In genomic region chr8:125740655-125741054, GRCm38 (mm10) we compare ENCODE assay signal across 17 mouse cellular contexts.
"Had no signal": no experiment of that assay in that cellular context is flagged by ENCODE, and none has a peak within 500 bp of the region (broad histone marks: within the 10 kb centered on the region; RNA-seq: fewer than 3 reads in every experiment).

No protein-coding gene starts in this region.

- H3K4me3 ChIP-seq: midbrain, embryonic 10.5 days; midbrain, embryonic 12.5 days; myocyte; neural tube, embryonic 13.5 days; neural tube, embryonic 15.5 days; stomach, embryonic 15.5 days had no signal

- H3K36me3 ChIP-seq: midbrain, embryonic 10.5 days; midbrain, embryonic 12.5 days; neural tube, embryonic 13.5 days; neural tube, embryonic 15.5 days; stomach, embryonic 15.5 days had no signal

- H3K9ac ChIP-seq: lung, embryonic 14.5 days; midbrain, embryonic 12.5 days; neural tube, embryonic 13.5 days; neural tube, embryonic 15.5 days; stomach, embryonic 15.5 days had no signal

- DNase-seq: lung, adult 18-20 months; lung, embryonic 14.5 days; lung, postnatal 10 days; lung, postnatal 4 days; midbrain, embryonic 14.5 days; right cerebral cortex, adult 18-20 months; right cerebral cortex, postnatal 25 days; right cerebral cortex, postnatal 4 days; spleen, adult 18-20 months had no signal

- ATAC-seq: midbrain, embryonic 16.5 days had no signal

- H3K4me1 ChIP-seq: midbrain, embryonic 12.5 days; neural tube, embryonic 15.5 days; stomach, embryonic 15.5 days had no signal

- H3K27ac ChIP-seq: midbrain, embryonic 12.5 days; neural tube, embryonic 13.5 days; neural tube, embryonic 15.5 days; stomach, embryonic 15.5 days; stomach, postnatal 0 days had no signal

- H3K27me3 ChIP-seq: midbrain, embryonic 12.5 days; neural tube, embryonic 13.5 days; neural tube, embryonic 15.5 days; stomach, embryonic 15.5 days had no signal

- H3K9me3 ChIP-seq: midbrain, embryonic 10.5 days; midbrain, embryonic 12.5 days; neural tube, embryonic 13.5 days; neural tube, embryonic 15.5 days; stomach, embryonic 15.5 days had no signal

- H3K4me2 ChIP-seq: lung, embryonic 14.5 days; midbrain, embryonic 12.5 days; neural tube, embryonic 13.5 days; neural tube, embryonic 15.5 days; stomach, embryonic 15.5 days had no signal
